Mouse (Mus musculus) ovary, postnatal 10 days (tissue): ENCODE measurements around the gene Serac1.
A peak's percentile ranks its signal among the peaks of the same experiment; 100 is the strongest.
"Not testable (repeated sequence)": the region's sequence is repeated elsewhere in the genome, so short reads cannot be mapped to it uniquely, and the experiment has no call there.

ENCODE experiments used
- DNase-seq: peaks from one replicate; pipeline ENCODE4 v3.0.0; 2022; ENCODE audit warnings: low spot score

Serac1 gene

GRCm38 (mm10) chr17:6063532-6063931, 16.0 kb downstream of the Serac1 start:
- no peak for DNase-seq

- DNase-seq = no peak
Observed at GRCm38 (mm10) chr17:6062793-6063192, 16.7 kb downstream of the Serac1 start.

GRCm38 (mm10) chr17:6054934-6055355, 24.6 kb downstream of the Serac1 start:
- DNase-seq = peak; percentile 10

GRCm38 (mm10) chr17:6052801-6053200, 26.7 kb downstream of the Serac1 start:
- DNase-seq = no peak

- DNase-seq = no peak
Observed at GRCm38 (mm10) chr17:6037507-6037906, 42.0 kb downstream of the Serac1 start.

- no peak for DNase-seq
Observed at GRCm38 (mm10) chr17:6036872-6037271, 42.7 kb downstream of the Serac1 start.

- no peak for DNase-seq
Observed at GRCm38 (mm10) chr17:6036458-6036857, 43.1 kb downstream of the Serac1 start.

GRCm38 (mm10) chr17:6035661-6036060, 43.9 kb downstream of the Serac1 start:
- DNase-seq = no peak

GRCm38 (mm10) chr17:6025831-6026230, 53.7 kb downstream of the Serac1 start:
- no peak for DNase-seq

- not testable (repeated sequence) for DNase-seq
Observed at GRCm38 (mm10) chr17:6021374-6021789, 58.2 kb downstream of the Serac1 start.

GRCm38 (mm10) chr17:6020636-6021035, 58.9 kb downstream of the Serac1 start:
- DNase-seq = no peak

- no peak for DNase-seq
Observed at GRCm38 (mm10) chr17:6019776-6020175, 59.8 kb downstream of the Serac1 start.

GRCm38 (mm10) chr17:6018348-6018747, 61.2 kb downstream of the Serac1 start:
- DNase-seq = no peak

- DNase-seq = no peak
Observed at GRCm38 (mm10) chr17:6017268-6017667, 62.3 kb downstream of the Serac1 start.

GRCm38 (mm10) chr17:6016213-6016780, 63.2 kb downstream of the Serac1 start:
- DNase-seq = no peak

- DNase-seq = no peak
Observed at GRCm38 (mm10) chr17:6014985-6015384, 64.6 kb downstream of the Serac1 start.

GRCm38 (mm10) chr17:6013079-6013478, 66.5 kb downstream of the Serac1 start:
- no peak for DNase-seq

GRCm38 (mm10) chr17:6009606-6010005, 69.9 kb downstream of the Serac1 start:
- DNase-seq = no peak

GRCm38 (mm10) chr17:6008590-6008989, 71.0 kb downstream of the Serac1 start:
- DNase-seq = no peak

GRCm38 (mm10) chr17:6007902-6008301, 71.6 kb downstream of the Serac1 start:
- DNase-seq = no peak

GRCm38 (mm10) chr17:6007101-6007780, 72.3 kb downstream of the Serac1 start:
- no peak for DNase-seq

- DNase-seq = peak; percentile 20
Observed at GRCm38 (mm10) chr17:6005638-6006471, 73.7 kb downstream of the Serac1 start.

GRCm38 (mm10) chr17:6005246-6005637, 74.3 kb downstream of the Serac1 start:
- DNase-seq = no peak
